Mouse (Mus musculus): ENCODE results near the gene Iqsec1. TPM values are rescaled to one million over a fixed set of nuclear protein-coding genes. Genes with fewer than 3 reads are reported as not detected.

Gene Iqsec1
- polyA plus RNA-seq, 1 experiment from 2014 or later, result 6.6 TPM

GRCm38 (mm10) chr6:90783945-90784344 is 204.5 kb downstream of the Iqsec1 start:
- Histone ChIP-seq H3K4me3 (no peak overlapping the region), H3K27me3 (replicated peaks; ENCODE audit: low read depth, poor library complexity, severe bottlenecking) (no peaks in the 10 kb centered on the region), H3K9me3 (no peaks in the 10 kb centered on the region), H3K27ac (replicated peaks) (peak overlapping the region; percentile 89), H3K36me3 (replicated peaks) (no peaks in the 10 kb centered on the region), H3K4me1 (peaks cover 70% of the 10 kb centered on the region)
- DNase-seq (ENCODE audit: low spot score), result no peak
- 54% methylated on average over 4 of the region's 4 CpGs for WGBS

DNA sequence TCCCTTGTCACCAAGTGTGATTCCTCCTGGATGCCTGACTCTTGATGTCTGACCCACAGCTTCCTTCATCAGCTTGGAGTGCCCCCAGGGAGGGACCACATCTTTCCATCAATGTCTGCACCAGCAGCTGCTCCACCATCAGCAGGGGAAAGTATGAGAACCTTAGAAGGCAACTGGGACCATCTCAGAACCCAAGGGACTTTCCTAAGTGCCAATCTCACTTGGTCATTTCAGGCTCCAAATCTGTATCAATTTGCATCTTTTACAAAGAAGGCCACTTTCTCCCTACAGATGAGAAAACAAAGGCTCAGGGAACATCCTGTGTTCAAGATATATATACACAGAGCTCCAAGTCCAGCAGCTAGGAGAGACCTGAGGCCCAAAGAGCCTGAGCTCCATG is 205.3 kb downstream of the Iqsec1 start:
- peaks cover 70% of the 10 kb centered on the region for H3K4me1 ChIP-seq
- no peak overlapping the region for H3K4me3 ChIP-seq
- H3K9me3 ChIP-seq, result no peaks in the 10 kb centered on the region
- H3K27ac ChIP-seq (replicated peaks), result peak overlapping the region; percentile 89
- H3K36me3 ChIP-seq (replicated peaks), result no peaks in the 10 kb centered on the region
- H3K27me3 ChIP-seq (replicated peaks; ENCODE audit: low read depth, poor library complexity, severe bottlenecking), result no peaks in the 10 kb centered on the region
- DNase-seq (ENCODE audit: low spot score), result no peak

DNA sequence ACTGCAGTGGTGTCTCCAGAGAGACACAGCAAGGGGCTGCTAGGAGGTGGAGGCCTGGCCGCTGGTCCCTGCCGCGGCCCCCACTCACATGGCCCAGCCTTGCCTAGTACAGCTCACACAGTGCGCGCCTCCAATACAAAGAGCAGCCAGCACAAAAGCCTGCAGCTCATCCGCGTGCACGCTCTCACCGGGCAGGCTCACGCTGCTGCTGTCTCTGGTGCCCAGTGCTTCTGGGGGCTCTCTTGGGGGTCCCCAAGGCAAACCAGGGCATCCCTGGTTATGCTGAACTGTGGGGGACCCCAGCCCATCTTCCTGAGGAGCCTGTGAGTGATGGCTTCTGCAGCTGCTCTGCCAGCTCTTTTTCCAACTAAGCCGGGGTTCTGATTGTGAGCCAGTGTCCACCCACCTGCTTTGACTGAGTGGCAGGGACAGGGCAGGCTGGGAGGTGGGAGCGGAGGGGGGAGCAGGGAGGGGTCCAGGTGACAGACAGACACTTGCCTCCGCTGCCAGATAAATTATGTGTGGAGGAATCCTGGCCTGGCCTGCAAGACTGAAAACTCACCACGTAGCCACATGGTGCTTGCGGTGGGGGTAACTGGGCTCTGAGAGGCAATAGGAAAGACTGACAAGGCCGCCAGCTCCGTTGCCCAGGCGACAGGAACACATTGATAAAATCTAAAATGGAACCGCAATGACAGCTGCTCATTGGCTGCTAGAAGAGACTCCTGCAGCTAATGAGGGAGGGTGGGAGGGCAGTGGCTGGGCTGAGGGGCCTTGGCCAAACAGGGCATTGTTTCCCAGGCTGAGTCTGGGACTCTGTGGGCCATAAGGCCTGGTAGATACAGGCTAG is 206.3 kb downstream of the Iqsec1 start:
- WGBS, result 33% methylated on average over 19 of the region's 19 CpGs
- Histone ChIP-seq H3K27me3 (replicated peaks; ENCODE audit: low read depth, poor library complexity, severe bottlenecking) (no peaks in the 10 kb centered on the region), H3K27ac (replicated peaks) (peak overlapping the region; percentile 89), H3K4me1 (peaks cover 69% of the 10 kb centered on the region), H3K36me3 (replicated peaks) (no peaks in the 10 kb centered on the region), H3K4me3 (peak overlapping the region; percentile 44), H3K9me3 (no peaks in the 10 kb centered on the region)
- peak; percentile 80 for DNase-seq (ENCODE audit: low spot score)

DNA sequence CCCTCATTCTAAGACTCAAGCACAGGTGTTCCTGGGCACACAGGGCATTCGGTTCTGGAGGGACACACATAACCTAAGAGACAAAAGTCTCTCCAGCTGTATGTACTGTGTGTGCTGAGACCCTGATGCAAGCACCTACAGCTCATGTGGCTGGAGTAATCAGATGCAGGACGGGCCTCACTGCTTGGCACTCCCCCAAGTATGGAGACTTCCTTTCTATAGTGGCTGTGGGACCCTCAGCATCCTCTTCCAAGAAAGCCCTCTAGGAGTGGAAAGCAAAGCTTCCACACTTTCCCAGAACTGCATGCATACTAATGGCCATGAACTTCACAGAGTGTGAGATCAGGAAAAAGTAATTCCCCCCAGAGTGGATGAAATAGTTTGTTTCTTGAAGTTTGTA is 208.0 kb downstream of the Iqsec1 start:
- peaks cover 6% of the 10 kb centered on the region; the same call in 1 of the 2 replicates for H3K36me3 ChIP-seq (replicated peaks)
- 76% methylated on average over 2 of the region's 2 CpGs for WGBS
- H3K4me1 ChIP-seq, result peaks cover 58% of the 10 kb centered on the region
- 0 out of 2 replicates have a peak overlapping the region, but pooled peaks have one; percentile 0 for H3K27ac ChIP-seq (replicated peaks)
- H3K4me3 ChIP-seq, result peak overlapping the region; percentile 44; the same call in 1 of the 2 replicates
- no peaks in the 10 kb centered on the region for H3K9me3 ChIP-seq
- H3K27me3 ChIP-seq (replicated peaks; ENCODE audit: low read depth, poor library complexity, severe bottlenecking), result no peaks in the 10 kb centered on the region
- DNase-seq (ENCODE audit: low spot score), result no peak

DNA sequence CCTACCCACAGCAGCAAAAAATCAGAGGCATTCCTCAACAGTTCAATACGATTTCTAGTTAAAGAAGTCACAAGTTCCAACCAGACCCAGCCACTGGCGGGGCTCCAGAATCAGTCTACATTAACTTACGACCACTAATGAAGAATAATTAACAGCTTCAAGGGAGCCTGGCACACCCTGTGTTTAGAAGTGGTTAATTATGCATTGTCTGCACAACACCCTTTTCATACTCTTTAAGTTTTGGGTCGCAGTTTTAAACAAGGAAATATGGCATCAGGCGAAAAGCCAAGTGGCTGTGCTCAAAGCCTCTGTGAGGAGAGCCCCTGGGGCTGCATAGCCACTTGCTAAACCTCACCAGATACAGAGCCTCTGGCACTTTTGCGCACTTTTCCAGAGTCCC is 209.6 kb downstream of the Iqsec1 start:
- Histone ChIP-seq H3K9me3 (no peaks in the 10 kb centered on the region), H3K27ac (replicated peaks) (no peak overlapping the region), H3K4me3 (no peak overlapping the region), H3K4me1 (peaks cover 49% of the 10 kb centered on the region), H3K27me3 (replicated peaks; ENCODE audit: low read depth, poor library complexity, severe bottlenecking) (no peaks in the 10 kb centered on the region), H3K36me3 (replicated peaks) (peaks cover 6% of the 10 kb centered on the region; the same call in 1 of the 2 replicates)
- 77% methylated on average over 6 of the region's 6 CpGs for WGBS
- DNase-seq (ENCODE audit: low spot score), result no peak

DNA sequence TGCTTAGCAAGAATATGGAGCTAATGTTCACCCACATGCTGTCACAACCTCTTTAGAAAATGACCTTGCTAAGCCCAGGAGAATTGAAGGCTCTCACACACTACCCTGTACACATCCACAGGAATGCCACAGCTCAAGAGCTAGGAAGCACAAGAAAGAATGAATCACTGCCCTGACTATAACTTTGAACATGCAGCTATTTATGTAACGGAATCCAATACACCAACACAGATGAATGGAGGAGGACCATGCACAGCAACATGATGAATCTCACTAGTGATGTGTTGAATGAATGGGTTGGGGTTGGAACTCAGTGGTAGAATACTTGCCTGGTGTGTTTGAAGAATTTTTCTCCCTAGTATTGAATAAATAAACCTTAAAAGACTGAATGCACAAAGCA is 211.2 kb downstream of the Iqsec1 start:
- DNase-seq (ENCODE audit: low spot score), result no peak
- H3K9me3 ChIP-seq, result no peaks in the 10 kb centered on the region
- no peak overlapping the region for H3K27ac ChIP-seq (replicated peaks)
- H3K36me3 ChIP-seq (replicated peaks), result peaks cover 6% of the 10 kb centered on the region; the same call in 1 of the 2 replicates
- H3K4me1 ChIP-seq, result peaks cover 34% of the 10 kb centered on the region
- WGBS, result 85% methylated on average over 1 of the region's 1 CpGs
- H3K27me3 ChIP-seq (replicated peaks; ENCODE audit: low read depth, poor library complexity, severe bottlenecking), result no peaks in the 10 kb centered on the region
- H3K4me3 ChIP-seq, result no peak overlapping the region

GRCm38 (mm10) chr6:90775606-90776005 is 212.9 kb downstream of the Iqsec1 start:
- Histone ChIP-seq H3K9me3 (no peaks in the 10 kb centered on the region), H3K27me3 (replicated peaks; ENCODE audit: low read depth, poor library complexity, severe bottlenecking) (no peaks in the 10 kb centered on the region), H3K36me3 (replicated peaks) (peaks cover 6% of the 10 kb centered on the region; the same call in 1 of the 2 replicates), H3K27ac (replicated peaks) (no peak overlapping the region), H3K4me1 (peaks cover 17% of the 10 kb centered on the region), H3K4me3 (no peak overlapping the region)
- DNase-seq (ENCODE audit: low spot score), result no peak
- WGBS, result 88% methylated on average over 1 of the region's 1 CpGs

- H3K9me3 ChIP-seq, result no peaks in the 10 kb centered on the region
- no peaks in the 10 kb centered on the region for H3K27me3 ChIP-seq (replicated peaks; ENCODE audit: low read depth, poor library complexity, severe bottlenecking)
- H3K27ac ChIP-seq (replicated peaks), result no peak overlapping the region
- peaks cover 6% of the 10 kb centered on the region; the same call in 1 of the 2 replicates for H3K36me3 ChIP-seq (replicated peaks)
- peaks cover under 1% of the 10 kb centered on the region for H3K4me1 ChIP-seq
- H3K4me3 ChIP-seq, result no peak overlapping the region
- DNase-seq (ENCODE audit: low spot score), result no peak
Measured at GRCm38 (mm10) chr6:90773811-90774233, 214.7 kb downstream of the Iqsec1 start.

GRCm38 (mm10) chr6:90772120-90772519 is 216.4 kb downstream of the Iqsec1 start:
- Histone ChIP-seq H3K9me3 (no peaks in the 10 kb centered on the region), H3K36me3 (replicated peaks) (peaks cover 6% of the 10 kb centered on the region; the same call in 1 of the 2 replicates), H3K4me1 (peaks cover 7% of the 10 kb centered on the region), H3K27ac (replicated peaks) (no peak overlapping the region), H3K27me3 (replicated peaks; ENCODE audit: low read depth, poor library complexity, severe bottlenecking) (no peaks in the 10 kb centered on the region), H3K4me3 (no peak overlapping the region)
- 82% methylated on average over 5 of the region's 5 CpGs for WGBS
- no peak for DNase-seq (ENCODE audit: low spot score)

DNA sequence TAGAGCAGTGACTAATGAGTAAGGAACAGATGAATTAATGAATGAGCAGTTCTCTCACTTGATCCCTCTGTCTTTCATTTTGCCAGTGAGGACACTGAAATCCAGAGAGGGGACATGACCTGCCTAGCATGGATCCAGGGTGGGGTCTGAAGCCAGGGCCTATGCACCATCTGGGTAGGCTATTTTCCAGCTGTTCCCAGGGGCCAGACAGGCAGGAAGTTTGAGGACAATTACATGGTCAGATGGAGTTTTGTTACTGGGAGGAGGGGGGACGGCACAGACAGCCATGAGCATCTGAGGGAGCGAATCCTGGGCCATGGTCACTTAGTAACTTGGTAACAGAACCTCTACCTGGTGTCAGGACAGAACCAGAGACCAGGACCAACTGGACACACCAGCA is 220.0 kb downstream of the Iqsec1 start:
- H3K4me1 ChIP-seq, result peaks cover 20% of the 10 kb centered on the region
- H3K27ac ChIP-seq (replicated peaks), result no peak overlapping the region
- no peaks in the 10 kb centered on the region for H3K9me3 ChIP-seq
- 55% methylated on average over 2 of the region's 2 CpGs for WGBS
- DNase-seq (ENCODE audit: low spot score), result no peak
- no peak overlapping the region for H3K4me3 ChIP-seq
- H3K36me3 ChIP-seq (replicated peaks), result no peaks in the 10 kb centered on the region
- H3K27me3 ChIP-seq (replicated peaks; ENCODE audit: low read depth, poor library complexity, severe bottlenecking), result 0 out of 2 replicates have a peak, but pooled peaks cover under 1% of the 10 kb centered on the region

DNA sequence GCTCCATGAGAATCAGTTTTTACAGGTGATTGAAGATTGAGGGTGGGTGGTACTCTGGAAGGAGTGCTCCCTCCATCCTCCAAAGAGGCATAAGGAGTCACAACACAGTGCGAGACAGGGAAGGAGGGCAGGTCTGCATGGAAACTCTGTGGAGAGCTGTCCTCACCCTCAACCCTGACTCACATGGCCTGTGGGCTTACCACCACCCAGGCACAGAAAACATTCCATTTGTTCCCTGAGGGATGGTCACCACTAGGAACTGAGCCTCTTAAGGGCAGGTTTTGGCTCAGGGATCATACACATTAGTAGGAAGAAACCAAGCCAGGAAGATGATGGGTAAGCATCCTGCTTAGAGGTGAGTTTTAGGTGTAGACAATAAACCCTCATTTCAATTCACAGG is 220.6 kb downstream of the Iqsec1 start:
- H3K4me3 ChIP-seq, result no peak overlapping the region
- no peak overlapping the region for H3K27ac ChIP-seq (replicated peaks)
- no peaks in the 10 kb centered on the region for H3K36me3 ChIP-seq (replicated peaks)
- peaks cover 20% of the 10 kb centered on the region for H3K4me1 ChIP-seq
- DNase-seq (ENCODE audit: low spot score), result no peak
- H3K27me3 ChIP-seq (replicated peaks; ENCODE audit: low read depth, poor library complexity, severe bottlenecking), result 0 out of 2 replicates have a peak, but pooled peaks cover 3% of the 10 kb centered on the region
- 82% methylated on average over 1 of the region's 1 CpGs for WGBS
- no peaks in the 10 kb centered on the region for H3K9me3 ChIP-seq

DNA sequence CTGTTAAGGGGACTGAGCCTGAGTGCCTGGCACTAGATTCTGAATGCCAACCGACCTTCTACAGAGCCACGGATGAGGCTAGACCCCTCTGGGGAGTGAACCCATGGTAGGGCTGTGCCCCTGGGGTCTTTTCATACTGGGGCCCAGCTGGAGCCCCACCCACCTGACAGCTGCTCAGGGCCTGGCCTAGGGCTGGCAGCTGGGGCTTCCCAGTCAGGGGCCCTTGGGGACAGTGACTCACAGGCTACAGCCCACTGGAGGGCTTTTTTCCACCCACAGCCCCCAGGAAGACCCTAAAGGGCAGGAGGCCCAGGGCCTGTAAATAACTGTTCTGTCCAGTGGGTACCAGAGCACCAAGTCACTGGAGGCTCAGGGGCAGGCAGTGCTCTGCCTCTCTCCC is 223.7 kb downstream of the Iqsec1 start:
- H3K36me3 ChIP-seq (replicated peaks), result no peaks in the 10 kb centered on the region
- no peak for DNase-seq (ENCODE audit: low spot score)
- H3K27ac ChIP-seq (replicated peaks), result peak overlapping the region; percentile 69
- WGBS, result 50% methylated on average over 2 of the region's 2 CpGs
- no peaks in the 10 kb centered on the region for H3K9me3 ChIP-seq
- 0 out of 2 replicates have a peak, but pooled peaks cover 3% of the 10 kb centered on the region for H3K27me3 ChIP-seq (replicated peaks; ENCODE audit: low read depth, poor library complexity, severe bottlenecking)
- no peak overlapping the region for H3K4me3 ChIP-seq
- peaks cover 36% of the 10 kb centered on the region for H3K4me1 ChIP-seq
